Mouse (Mus musculus): Measurements from ENCODE around the gene Rreb1.

DNA sequence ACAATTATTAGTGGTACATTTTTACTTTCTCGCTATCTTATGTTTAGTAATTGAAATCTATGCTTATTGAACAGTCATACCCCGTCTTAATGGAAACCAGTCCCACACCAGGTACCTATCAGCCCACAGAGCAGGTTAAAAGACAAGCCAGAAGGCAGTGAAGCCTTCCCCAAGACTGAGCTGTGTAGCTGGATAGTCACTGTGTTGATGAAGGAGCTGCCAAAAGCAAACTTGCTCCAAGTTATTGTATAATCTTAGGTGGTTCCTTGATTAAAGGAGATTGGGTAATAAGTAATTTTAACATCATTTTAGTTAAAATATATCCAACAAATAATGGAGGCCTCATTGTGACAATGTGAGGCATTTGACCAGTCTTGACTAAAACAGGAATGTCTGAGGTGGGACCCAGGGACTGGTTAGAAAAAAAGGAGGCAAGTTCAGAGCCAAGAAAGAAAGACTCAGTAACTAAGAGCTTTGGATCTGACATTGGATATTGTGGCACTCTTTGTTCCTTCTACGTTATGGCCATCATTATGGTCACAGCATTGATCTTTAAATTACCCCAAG is 141.6 kb downstream of the Rreb1 start:
- TF ChIP-seq CTCF (IDR thresholded peaks at IDR 0.05; ENCODE audit: control insufficient read depth, insufficient read depth, insufficient read length): no peak
- no peak for TF ChIP-seq MYOG (IDR thresholded peaks at IDR 0.05; ENCODE audit: control insufficient read depth, extremely low read depth, insufficient read length)

Measured in C2C12 (cell line).